ENCODE assay signal across 8 mouse cellular contexts in genomic region chr1:150920276-150920675, GRCm38 (mm10).
DNase-seq lines count a peak whose midpoint lies in the region; ATAC-seq lines count a peak whose summit lies in the region.

No protein-coding gene starts in this region.

- no peak overlapping the region for H3K4me3 ChIP-seq in embryonic facial prominence, embryonic 11.5 days (ENCODE audit: low read depth, low read length)

- no peak overlapping the region for H3K9ac ChIP-seq in embryonic facial prominence, embryonic 11.5 days (replicated peaks; ENCODE audit: low read length)

- WGBS in embryonic facial prominence, embryonic 11.5 days = 54% methylated on average over 6 of the region's 6 CpGs

- H3K36me3 ChIP-seq in embryonic facial prominence, embryonic 11.5 days (replicated peaks; ENCODE audit: control insufficient read depth, insufficient read depth, low read depth, low read length) = no peaks in the 10 kb centered on the region

- H3K9me3 ChIP-seq in embryonic facial prominence, embryonic 11.5 days (replicated peaks; ENCODE audit: control insufficient read depth, low read length) = no peaks in the 10 kb centered on the region

- DNase-seq in CD4-positive, CD25-positive, alpha-beta regulatory T cell, adult 2 months (ENCODE audit: low read depth, low spot score) = peak; percentile 63
- peak; percentile 68 for DNase-seq in urinary bladder, postnatal 14 days (ENCODE audit: low spot score)
- DNase-seq in urinary bladder, adult 2 months (ENCODE audit: low spot score) = no peak
- peak; percentile 84 for DNase-seq in embryonic facial prominence, embryonic 11.5 days (ENCODE audit: low spot score)
- DNase-seq in kidney, postnatal 10 days = peak; percentile 86
- peak; percentile 55 to 63 for DNase-seq in lung, adult 18-20 months
- DNase-seq in skeletal muscle tissue, adult 2 months (ENCODE audit: low read depth, low spot score) = peak; percentile 34

- H3K27me3 ChIP-seq in embryonic facial prominence, embryonic 11.5 days (ENCODE audit: control insufficient read depth, insufficient read depth, low read length) = no peaks in the 10 kb centered on the region

- no peak overlapping the region for H3K4me2 ChIP-seq in embryonic facial prominence, embryonic 11.5 days (ENCODE audit: low read depth, low read length)

- H3K4me1 ChIP-seq in embryonic facial prominence, embryonic 11.5 days (ENCODE audit: control insufficient read depth, insufficient read depth, low read length) = no peaks in the 10 kb centered on the region

- no peak overlapping the region for H3K27ac ChIP-seq in embryonic facial prominence, embryonic 11.5 days (replicated peaks; ENCODE audit: low read depth, low read length)

- no peak for ATAC-seq in CD4-positive, CD25-positive, alpha-beta regulatory T cell, adult 4 months
- ATAC-seq in embryonic facial prominence, embryonic 11.5 days (replicated peaks; ENCODE audit: insufficient number of reproducible peaks, low FRiP score, low TSS enrichment, low read depth) = no peak
